Mouse (Mus musculus): ENCODE measurements at regions not wholly inside any gene's neighbourhood (a gene's known extent, or its start where the extent isn't known, plus 50 kb on each side); places are given as distances from the start of the nearest gene placed in this dataset.
A peak's percentile ranks its signal among the peaks of the same experiment; 100 is the strongest.

- peaks cover 38% of the 10 kb centered on the region for H3K27me3 ChIP-seq
- H3K9me3 ChIP-seq: no peaks in the 10 kb centered on the region
- no peak for ATAC-seq (ENCODE audit: low FRiP score, low read depth)
- no peak overlapping the region for H3K9ac ChIP-seq
- WGBS: 65% methylated on average over 11 of the region's 11 CpGs
- H3K4me2 ChIP-seq (replicated peaks): no peak overlapping the region
- H3K36me3 ChIP-seq: no peaks in the 10 kb centered on the region
- no peak overlapping the region for H3K27ac ChIP-seq
- no peak overlapping the region for H3K4me3 ChIP-seq
- H3K4me1 ChIP-seq: 0 out of 2 replicates have a peak, but pooled peaks cover 8% of the 10 kb centered on the region
Measured at GRCm38 (mm10) chr3:35104884-35105283, 454.7 kb downstream of the Sox2 start.

- 75% methylated on average over 7 of the region's 7 CpGs for WGBS
- Histone ChIP-seq H3K4me1 (0 out of 2 replicates have a peak, but pooled peaks cover 8% of the 10 kb centered on the region), H3K9ac (no peak overlapping the region), H3K4me2 (replicated peaks) (no peak overlapping the region), H3K27ac (no peak overlapping the region), H3K36me3 (no peaks in the 10 kb centered on the region), H3K4me3 (no peak overlapping the region), H3K9me3 (no peaks in the 10 kb centered on the region), H3K27me3 (peaks cover 32% of the 10 kb centered on the region)
- ATAC-seq (ENCODE audit: low FRiP score, low read depth): no peak
Measured at GRCm38 (mm10) chr3:35106097-35106496, 455.9 kb downstream of the Sox2 start.

- WGBS: 78% methylated on average over 3 of the region's 3 CpGs
- H3K4me3 ChIP-seq: no peak overlapping the region
- no peak overlapping the region for H3K9ac ChIP-seq
- H3K4me1 ChIP-seq: no peaks in the 10 kb centered on the region
- H3K36me3 ChIP-seq: no peaks in the 10 kb centered on the region
- no peak for ATAC-seq (ENCODE audit: low FRiP score, low read depth)
- H3K27me3 ChIP-seq: no peaks in the 10 kb centered on the region
- H3K4me2 ChIP-seq (replicated peaks): no peak overlapping the region
- no peaks in the 10 kb centered on the region for H3K9me3 ChIP-seq
- H3K27ac ChIP-seq: no peak overlapping the region
Measured at GRCm38 (mm10) chr3:35133477-35133876, 483.3 kb downstream of the Sox2 start.

DNA sequence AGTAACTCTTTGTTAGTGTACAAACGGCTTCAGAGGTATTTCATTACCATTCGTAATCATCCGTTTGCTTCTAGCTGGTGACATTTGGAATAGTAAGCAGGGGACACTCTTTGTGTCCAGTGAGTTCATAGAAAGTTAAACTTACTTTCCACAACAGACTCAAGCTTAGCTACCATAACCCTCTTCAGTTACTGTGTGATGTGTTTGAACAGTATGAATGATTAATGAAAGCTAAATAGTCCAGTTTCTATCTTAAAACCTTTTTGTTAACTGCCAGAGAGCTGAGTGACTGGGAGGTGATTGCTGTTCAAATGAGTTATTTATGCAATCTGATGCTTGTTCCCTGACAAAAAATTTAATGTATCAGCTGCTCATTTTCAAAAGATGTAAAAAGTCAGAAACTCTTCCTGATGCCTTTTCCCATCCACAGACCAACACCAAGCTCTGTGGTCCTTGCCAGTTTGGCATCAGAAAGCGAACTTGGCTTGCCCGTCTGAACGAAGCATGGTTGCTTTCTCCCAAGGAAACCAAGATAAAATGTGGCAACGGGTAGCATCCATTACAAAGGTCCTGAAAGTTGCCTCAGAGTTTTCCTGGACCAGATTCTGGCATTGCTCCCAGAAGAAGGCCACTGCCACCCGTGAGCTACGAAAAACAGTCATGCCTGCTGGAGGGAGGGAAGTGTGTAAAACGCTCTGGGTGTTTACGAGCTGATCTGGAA is 491.5 kb downstream of the Sox2 start:
- Histone ChIP-seq H3K36me3 (no peaks in the 10 kb centered on the region), H3K27me3 (no peaks in the 10 kb centered on the region), H3K9me3 (no peaks in the 10 kb centered on the region), H3K9ac (no peak overlapping the region), H3K4me2 (replicated peaks) (no peak overlapping the region), H3K4me1 (no peaks in the 10 kb centered on the region), H3K4me3 (no peak overlapping the region), H3K27ac (no peak overlapping the region)
- WGBS: 62% methylated on average over 11 of the region's 11 CpGs
- no peak for ATAC-seq (ENCODE audit: low FRiP score, low read depth)

DNA sequence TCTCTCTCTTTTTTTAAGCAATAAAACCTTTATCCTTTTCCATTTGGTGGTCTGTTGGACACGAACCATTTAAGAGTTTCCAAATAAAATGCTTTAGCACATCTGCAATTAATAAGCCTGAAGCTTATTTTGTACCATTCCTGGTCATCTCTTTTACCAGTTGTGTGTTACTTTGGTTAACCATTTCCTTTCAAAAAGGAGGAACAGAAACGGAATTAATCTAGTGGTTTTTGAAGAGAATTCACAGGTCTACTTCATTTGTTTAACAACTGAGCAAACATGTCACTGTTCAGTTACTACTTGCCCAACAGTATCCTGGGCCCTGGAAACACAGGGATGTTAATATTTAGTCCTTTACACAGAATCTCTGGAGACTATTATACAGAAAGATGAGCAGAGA is 492.5 kb downstream of the Sox2 start:
- Histone ChIP-seq H3K27me3 (no peaks in the 10 kb centered on the region), H3K4me3 (no peak overlapping the region), H3K27ac (no peak overlapping the region), H3K9ac (no peak overlapping the region), H3K4me1 (no peaks in the 10 kb centered on the region), H3K9me3 (no peaks in the 10 kb centered on the region), H3K36me3 (no peaks in the 10 kb centered on the region), H3K4me2 (replicated peaks) (no peak overlapping the region)
- 28% methylated on average over 2 of the region's 2 CpGs for WGBS
- ATAC-seq (ENCODE audit: low FRiP score, low read depth): no peak

DNA sequence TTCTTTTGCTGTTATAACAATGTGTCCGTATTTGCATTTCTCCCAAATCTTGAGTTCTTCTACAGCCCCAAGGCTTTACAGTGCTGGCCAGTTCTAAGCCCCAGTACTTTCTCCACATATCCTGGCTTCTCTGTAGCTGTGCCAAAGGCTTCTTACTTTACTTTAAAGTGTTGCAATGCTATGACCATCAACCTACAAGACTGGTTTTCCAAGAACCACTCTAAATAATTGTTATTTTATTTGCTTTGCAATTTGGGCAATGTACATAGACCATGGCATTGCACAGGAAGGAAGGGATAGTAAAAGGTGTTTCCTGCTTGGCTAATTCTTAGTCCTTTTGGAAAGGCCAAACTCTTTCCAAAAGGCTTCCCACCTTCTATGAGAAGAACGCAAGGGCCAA is 495.4 kb downstream of the Sox2 start:
- Histone ChIP-seq H3K27ac (no peak overlapping the region), H3K4me2 (replicated peaks) (no peak overlapping the region), H3K36me3 (no peaks in the 10 kb centered on the region), H3K9me3 (no peaks in the 10 kb centered on the region), H3K4me1 (no peaks in the 10 kb centered on the region), H3K9ac (no peak overlapping the region), H3K27me3 (no peaks in the 10 kb centered on the region), H3K4me3 (no peak overlapping the region)
- WGBS: 89% methylated on average over 2 of the region's 2 CpGs
- ATAC-seq (ENCODE audit: low FRiP score, low read depth): no peak

DNA sequence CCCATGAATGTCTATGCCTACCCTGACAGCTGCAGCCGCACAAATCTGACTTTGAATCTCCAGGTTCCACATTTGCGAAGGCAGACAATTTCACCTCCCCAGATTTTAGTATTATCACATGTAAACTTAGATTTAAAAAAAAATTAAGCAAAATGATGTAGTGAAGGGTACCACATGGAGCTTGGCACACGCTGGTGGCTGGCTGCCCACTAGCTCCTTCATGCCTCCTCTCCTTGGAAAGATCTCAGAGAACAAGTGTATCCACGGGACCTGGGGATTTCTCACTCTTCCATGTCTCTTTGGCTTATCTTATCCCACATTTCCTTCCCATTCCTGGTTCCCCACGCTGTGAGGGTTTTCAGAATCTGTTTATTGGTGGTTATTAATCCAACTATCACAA is 496.5 kb downstream of the Sox2 start:
- no peak for ATAC-seq (ENCODE audit: low FRiP score, low read depth)
- Histone ChIP-seq H3K36me3 (no peaks in the 10 kb centered on the region), H3K4me1 (no peaks in the 10 kb centered on the region), H3K4me3 (no peak overlapping the region), H3K9ac (no peak overlapping the region), H3K27ac (no peak overlapping the region), H3K27me3 (no peaks in the 10 kb centered on the region), H3K9me3 (no peaks in the 10 kb centered on the region), H3K4me2 (replicated peaks) (no peak overlapping the region)
- WGBS: 93% methylated on average over 5 of the region's 5 CpGs

- no peak overlapping the region for H3K27ac ChIP-seq
- H3K27me3 ChIP-seq: no peaks in the 10 kb centered on the region
- no peak overlapping the region for H3K9ac ChIP-seq
- no peak overlapping the region for H3K4me2 ChIP-seq (replicated peaks)
- H3K9me3 ChIP-seq: no peaks in the 10 kb centered on the region
- peak; percentile 36; the same call in 1 of the 2 replicates for ATAC-seq (ENCODE audit: low FRiP score, low read depth)
- WGBS: 70% methylated on average over 12 of the region's 12 CpGs
- no peaks in the 10 kb centered on the region for H3K4me1 ChIP-seq
- no peaks in the 10 kb centered on the region for H3K36me3 ChIP-seq
- H3K4me3 ChIP-seq: no peak overlapping the region
Measured at GRCm38 (mm10) chr3:35149251-35149691, 499.1 kb downstream of the Sox2 start.

- ATAC-seq (ENCODE audit: low FRiP score, low read depth): no peak; the same call in 1 of the 2 replicates
- H3K4me3 ChIP-seq: no peak overlapping the region
- 83% methylated on average over 7 of the region's 7 CpGs for WGBS
Measured at GRCm38 (mm10) chr3:35152191-35152590, 502.0 kb downstream of the Sox2 start.

DNA sequence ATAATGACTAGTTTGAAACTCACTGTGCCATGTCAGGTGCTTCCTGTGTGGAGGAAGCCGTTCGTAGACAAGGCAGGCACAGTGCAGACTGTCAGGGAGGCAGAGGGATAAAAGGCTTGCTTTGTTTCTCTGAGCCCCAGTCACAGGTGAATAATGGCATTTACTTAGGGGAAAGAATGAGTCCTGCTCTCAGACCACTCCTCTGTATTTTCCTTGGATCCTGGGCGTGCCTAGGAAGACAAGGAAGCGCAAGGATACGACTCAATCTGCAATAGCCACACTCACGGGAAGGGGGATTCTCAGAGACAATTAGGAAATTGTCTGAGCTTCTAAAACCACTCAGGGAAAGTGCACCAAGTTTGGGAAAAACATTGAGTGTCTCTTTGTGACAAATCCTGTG is 504.1 kb downstream of the Sox2 start:
- Histone ChIP-seq H3K4me3 (no peak overlapping the region), H3K27ac (no peak overlapping the region), H3K36me3 (no peaks in the 10 kb centered on the region), H3K4me2 (replicated peaks) (no peak overlapping the region), H3K27me3 (no peaks in the 10 kb centered on the region), H3K4me1 (no peaks in the 10 kb centered on the region), H3K9me3 (no peaks in the 10 kb centered on the region), H3K9ac (no peak overlapping the region)
- WGBS: 56% methylated on average over 6 of the region's 6 CpGs
- no peak for ATAC-seq (ENCODE audit: low FRiP score, low read depth)

More at GRCm38 (mm10) chr3:35152191-35152590, 502.0 kb downstream of the Sox2 start:
- no peaks in the 10 kb centered on the region for H3K4me1 ChIP-seq
- H3K27ac ChIP-seq: no peak overlapping the region
- no peak overlapping the region for H3K4me2 ChIP-seq (replicated peaks)
- H3K9ac ChIP-seq: no peak overlapping the region
- H3K27me3 ChIP-seq: no peaks in the 10 kb centered on the region
- no peaks in the 10 kb centered on the region for H3K9me3 ChIP-seq
- no peaks in the 10 kb centered on the region for H3K36me3 ChIP-seq

DNA sequence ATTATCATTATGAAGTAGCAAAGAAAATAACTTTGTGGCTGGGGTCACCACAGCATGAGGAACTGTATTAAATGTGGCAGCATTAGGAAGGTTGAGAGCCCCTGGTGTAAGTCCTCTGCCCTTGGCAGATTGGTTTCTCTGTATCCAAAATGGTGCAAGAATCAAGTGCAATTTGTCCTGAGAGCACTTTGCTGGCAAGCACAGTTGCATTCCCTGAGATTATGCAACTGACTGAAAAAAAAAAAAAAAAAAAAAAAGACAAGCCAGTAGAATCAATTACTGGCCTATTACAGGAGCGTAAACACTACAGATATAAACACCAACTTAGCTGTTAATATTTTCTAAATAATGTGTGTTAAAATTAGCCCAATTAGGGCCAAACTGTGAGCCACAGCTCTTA is 518.5 kb downstream of the Sox2 start:
- H3K9me3 ChIP-seq: no peaks in the 10 kb centered on the region
- no peaks in the 10 kb centered on the region for H3K4me1 ChIP-seq
- 81% methylated on average over 1 of the region's 1 CpGs for WGBS
- no peaks in the 10 kb centered on the region for H3K36me3 ChIP-seq
- no peak overlapping the region for H3K4me2 ChIP-seq (replicated peaks)
- H3K27ac ChIP-seq: no peak overlapping the region
- ATAC-seq (ENCODE audit: low FRiP score, low read depth): no peak
- no peak overlapping the region for H3K9ac ChIP-seq
- H3K4me3 ChIP-seq: no peak overlapping the region
- no peaks in the 10 kb centered on the region for H3K27me3 ChIP-seq

DNA sequence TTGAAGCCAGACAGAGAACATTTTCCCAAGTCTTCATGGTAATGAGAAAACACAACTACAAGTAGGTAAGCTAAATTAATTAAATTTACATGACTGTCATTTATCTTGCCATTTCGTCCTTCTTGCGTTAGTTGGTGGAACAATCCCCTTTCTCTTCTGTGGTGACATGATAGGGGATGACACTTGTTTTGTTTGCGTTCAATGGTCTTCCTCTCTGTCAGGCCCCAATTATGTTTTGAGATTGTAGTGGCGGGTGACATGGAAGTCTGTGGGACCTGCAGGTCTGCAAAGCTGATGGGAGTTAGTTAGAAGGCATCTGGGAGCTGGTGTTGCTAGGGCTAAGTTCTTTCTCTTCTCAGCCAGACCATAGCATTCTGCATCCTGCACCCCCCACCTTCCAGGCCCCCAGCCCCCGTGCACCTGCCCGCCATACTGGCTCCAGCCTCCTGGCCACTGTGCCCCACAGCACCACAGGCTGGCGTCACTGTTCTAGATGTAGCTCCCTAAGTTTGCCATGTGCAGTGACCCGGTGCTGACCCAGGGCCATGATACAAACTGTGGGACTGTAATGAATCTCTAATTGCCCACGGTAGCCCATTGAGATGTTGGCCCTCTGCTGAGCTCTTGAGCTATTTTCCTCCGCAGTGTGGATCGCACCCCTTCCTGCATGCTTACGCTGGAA is 528.7 kb downstream of the Sox2 start:
- H3K27me3 ChIP-seq: no peaks in the 10 kb centered on the region
- no peak overlapping the region for H3K4me3 ChIP-seq
- H3K9me3 ChIP-seq: no peaks in the 10 kb centered on the region
- no peak overlapping the region for H3K27ac ChIP-seq
- no peaks in the 10 kb centered on the region for H3K36me3 ChIP-seq
- H3K4me2 ChIP-seq (replicated peaks): no peak overlapping the region
- H3K9ac ChIP-seq: no peak overlapping the region
- 89% methylated on average over 12 of the region's 12 CpGs for WGBS
- no peak for ATAC-seq (ENCODE audit: low FRiP score, low read depth)
- H3K4me1 ChIP-seq: no peaks in the 10 kb centered on the region
